Mouse (Mus musculus) neural tube, embryonic 12.5 days (tissue): ENCODE data around the gene Hip1r. TPM values are rescaled to one million over a fixed set of nuclear protein-coding genes. Genes with fewer than 3 reads are reported as not detected.

ENCODE experiments used
- ATAC-seq: fragments of 200-750 bp; cut with Nextera tagmentation; 2 replicates; pipeline ENCODE4 v1.8.0; 2017; ENCODE audit warnings: low read depth, mild to moderate bottlenecking, moderate TSS enrichment, moderate library complexity; ENCODE audit not compliant: low FRiP score
- H3K27ac ChIP-seq: fragments of 300-500 bp; sonication (generic); 2 replicates; pipeline ENCODE4 v1.5.1; 2016
- H3K27me3 ChIP-seq: fragments of 300-500 bp; sonication (generic); replicated peaks from 2 replicates; pipeline ENCODE4 v1.6.1; 2016; ENCODE audit warnings: mild to moderate bottlenecking
- H3K36me3 ChIP-seq: fragments of 300-500 bp; sonication (generic); 2 replicates; pipeline ENCODE4 v1.6.1; 2016; ENCODE audit warnings: mild to moderate bottlenecking
- H3K4me1 ChIP-seq: fragments of 300-500 bp; sonication (generic); 2 replicates; pipeline ENCODE4 v1.6.1; 2016
- H3K4me2 ChIP-seq: fragments of 300-500 bp; sonication (generic); replicated peaks from 2 replicates; pipeline ENCODE4 v1.6.1; 2016; ENCODE audit warnings: mild to moderate bottlenecking
- H3K4me3 ChIP-seq: fragments of 300-500 bp; sonication (generic); 2 replicates; pipeline ENCODE4 v1.5.1; 2016
- H3K9ac ChIP-seq: fragments of 300-500 bp; sonication (generic); 2 replicates; pipeline ENCODE4 v1.6.1; 2016; ENCODE audit warnings: mild to moderate bottlenecking
- H3K9me3 ChIP-seq: fragments of 300-500 bp; sonication (generic); 2 replicates; pipeline ENCODE4 v1.6.1; 2016; ENCODE audit warnings: mild to moderate bottlenecking
- WGBS: fragments of 180-500 bp; shearing (Covaris S2); methylation state at CpG from one replicate; pipeline ENCODE4 v1.1.7; 2016; 5-methylcytosine and 5-hydroxymethylcytosine counted together
- polyA plus RNA-seq: library from polyadenylated mRNA; unstranded; fragments of >200 nt; fragmentation: Nextera tagmentation; extraction: Ambion mirVana; gene quantifications from 2 replicates; pipeline ENCODE4 v1.2.1, GENCODE M21; 2016

Hip1r gene
- polyA plus RNA-seq, 1 experiment from 2014 or later, result 12.6 TPM

- ATAC-seq, result peak; percentile 19; the same call in 1 of the 2 replicates
- Histone ChIP-seq H3K4me2 (no peak overlapping the region), H3K4me3 (no peak overlapping the region), H3K27ac (no peak overlapping the region), H3K27me3 (no peaks in the 10 kb centered on the region), H3K36me3 (peaks cover 25% of the 10 kb centered on the region), H3K9ac (no peak overlapping the region), H3K9me3 (no peaks in the 10 kb centered on the region), H3K4me1 (no peaks in the 10 kb centered on the region; the same call in none of the 2 replicates)
- 71% methylated on average over 9 of the region's 9 CpGs for WGBS
Measured at GRCm38 (mm10) chr5:124001274-124001673, 27.8 kb downstream of the Hip1r start.

GRCm38 (mm10) chr5:124002876-124003275 lies 29.4 kb downstream of the Hip1r start:
- H3K36me3 ChIP-seq, result peaks cover 41% of the 10 kb centered on the region
- ATAC-seq, result no peak

GRCm38 (mm10) chr5:124003375-124003774 lies 29.9 kb downstream of the Hip1r start:
- ATAC-seq, result no peak
- WGBS, result 62% methylated on average over 4 of the region's 4 CpGs
- Histone ChIP-seq H3K4me2 (no peak overlapping the region), H3K36me3 (peaks cover 46% of the 10 kb centered on the region), H3K9me3 (no peaks in the 10 kb centered on the region), H3K4me1 (no peaks in the 10 kb centered on the region; the same call in none of the 2 replicates), H3K9ac (no peak overlapping the region), H3K27ac (no peak overlapping the region), H3K4me3 (no peak overlapping the region), H3K27me3 (no peaks in the 10 kb centered on the region)

More at GRCm38 (mm10) chr5:124002876-124003275, 29.4 kb downstream of the Hip1r start:
- WGBS, result 69% methylated on average over 2 of the region's 2 CpGs
- Histone ChIP-seq H3K27me3 (no peaks in the 10 kb centered on the region), H3K9ac (no peak overlapping the region), H3K9me3 (no peaks in the 10 kb centered on the region), H3K4me1 (no peaks in the 10 kb centered on the region; the same call in none of the 2 replicates), H3K4me2 (no peak overlapping the region), H3K27ac (no peak overlapping the region), H3K4me3 (no peak overlapping the region)

GRCm38 (mm10) chr5:124004356-124005150 lies 31.1 kb downstream of the Hip1r start:
- Histone ChIP-seq H3K4me2 (no peak overlapping the region), H3K4me3 (no peak overlapping the region), H3K27me3 (no peaks in the 10 kb centered on the region), H3K4me1 (no peaks in the 10 kb centered on the region; the same call in none of the 2 replicates), H3K27ac (no peak overlapping the region), H3K9ac (no peak overlapping the region), H3K9me3 (no peaks in the 10 kb centered on the region), H3K36me3 (peaks cover 54% of the 10 kb centered on the region)
- no peak for ATAC-seq
- WGBS, result 90% methylated on average over 17 of the region's 17 CpGs

- H3K36me3 ChIP-seq, result peaks cover 60% of the 10 kb centered on the region
- 95% methylated on average over 15 of the region's 15 CpGs for WGBS
Measured at GRCm38 (mm10) chr5:124005151-124005500, 31.7 kb downstream of the Hip1r start.

GRCm38 (mm10) chr5:124005591-124005990 lies 32.2 kb downstream of the Hip1r start:
- Histone ChIP-seq H3K36me3 (peaks cover 60% of the 10 kb centered on the region), H3K9ac (no peak overlapping the region), H3K9me3 (no peaks in the 10 kb centered on the region), H3K27ac (no peak overlapping the region), H3K27me3 (no peaks in the 10 kb centered on the region), H3K4me2 (no peak overlapping the region), H3K4me1 (peaks cover 1% of the 10 kb centered on the region), H3K4me3 (no peak overlapping the region)
- WGBS, result 81% methylated on average over 11 of the region's 11 CpGs
- ATAC-seq, result no peak

More at GRCm38 (mm10) chr5:124005151-124005500, 31.7 kb downstream of the Hip1r start:
- Histone ChIP-seq H3K27me3 (no peaks in the 10 kb centered on the region), H3K9ac (no peak overlapping the region), H3K4me1 (no peaks in the 10 kb centered on the region; the same call in none of the 2 replicates), H3K9me3 (no peaks in the 10 kb centered on the region), H3K4me3 (no peak overlapping the region), H3K27ac (no peak overlapping the region), H3K4me2 (no peak overlapping the region)
- no peak for ATAC-seq

- no peaks in the 10 kb centered on the region for H3K27me3 ChIP-seq
- 89% methylated on average over 26 of the region's 26 CpGs for WGBS
- peaks cover 60% of the 10 kb centered on the region for H3K36me3 ChIP-seq
- H3K4me2 ChIP-seq, result no peak overlapping the region
- no peak for ATAC-seq
- H3K27ac ChIP-seq, result no peak overlapping the region
- H3K9ac ChIP-seq, result no peak overlapping the region
- no peak overlapping the region for H3K4me3 ChIP-seq
- H3K9me3 ChIP-seq, result no peaks in the 10 kb centered on the region
- H3K4me1 ChIP-seq, result peaks cover 8% of the 10 kb centered on the region
Measured at GRCm38 (mm10) chr5:124006082-124006873, 32.9 kb downstream of the Hip1r start.

- Histone ChIP-seq H3K9ac (no peak overlapping the region), H3K27me3 (no peaks in the 10 kb centered on the region), H3K4me2 (no peak overlapping the region), H3K4me1 (peaks cover 15% of the 10 kb centered on the region), H3K27ac (no peak overlapping the region), H3K36me3 (peaks cover 60% of the 10 kb centered on the region), H3K4me3 (no peak overlapping the region), H3K9me3 (no peaks in the 10 kb centered on the region)
- no peak for ATAC-seq
- 91% methylated on average over 17 of the region's 17 CpGs for WGBS
Measured at GRCm38 (mm10) chr5:124006891-124007491, 33.6 kb downstream of the Hip1r start.

- ATAC-seq, result no peak
- no peak overlapping the region; the same call in 1 of the 2 replicates for H3K9ac ChIP-seq
- no peaks in the 10 kb centered on the region for H3K9me3 ChIP-seq
- H3K36me3 ChIP-seq, result peaks cover 46% of the 10 kb centered on the region
- peaks cover 46% of the 10 kb centered on the region for H3K4me1 ChIP-seq
- H3K27ac ChIP-seq, result no peak overlapping the region
- H3K4me3 ChIP-seq, result no peak overlapping the region
- WGBS, result 95% methylated on average over 8 of the region's 8 CpGs
- no peak overlapping the region for H3K4me2 ChIP-seq
- no peaks in the 10 kb centered on the region for H3K27me3 ChIP-seq
Measured at GRCm38 (mm10) chr5:124010077-124010476, 36.6 kb downstream of the Hip1r start.

GRCm38 (mm10) chr5:124010910-124011655 lies 37.7 kb downstream of the Hip1r start:
- H3K4me2 ChIP-seq, result peak overlapping the region; percentile 49
- no peaks in the 10 kb centered on the region for H3K9me3 ChIP-seq
- H3K27ac ChIP-seq, result peak overlapping the region; percentile 74
- peaks cover 53% of the 10 kb centered on the region for H3K4me1 ChIP-seq
- H3K4me3 ChIP-seq, result no peak overlapping the region
- WGBS, result 7% methylated on average over 19 of the region's 19 CpGs
- peak; percentile 42 for ATAC-seq
- H3K27me3 ChIP-seq, result no peaks in the 10 kb centered on the region
- peak overlapping the region; percentile 48; the same call in 1 of the 2 replicates for H3K9ac ChIP-seq
- peaks cover 37% of the 10 kb centered on the region for H3K36me3 ChIP-seq

- Histone ChIP-seq H3K9me3 (no peaks in the 10 kb centered on the region), H3K27me3 (no peaks in the 10 kb centered on the region), H3K36me3 (peaks cover 29% of the 10 kb centered on the region), H3K4me2 (peak overlapping the region; percentile 49), H3K27ac (peak overlapping the region; percentile 74), H3K4me3 (no peak overlapping the region), H3K4me1 (peaks cover 62% of the 10 kb centered on the region), H3K9ac (0 out of 2 replicates have a peak overlapping the region, but pooled peaks have one; percentile 48)
- WGBS, result 8% methylated on average over 8 of the region's 8 CpGs
- ATAC-seq, result no peak
Measured at GRCm38 (mm10) chr5:124011927-124012326, 38.5 kb downstream of the Hip1r start.
